Mouse (Mus musculus) stomach, postnatal 0 days (tissue): ENCODE results near the gene Atg14. TPM values are rescaled to one million over a fixed set of nuclear protein-coding genes. Genes with fewer than 3 reads are reported as not detected.
A peak's percentile ranks its signal among the peaks of the same experiment; 100 is the strongest.

Experiments
- ATAC-seq: fragments of 200-750 bp; cut with Nextera tagmentation; 2 replicates; pipeline ENCODE4 v1.8.0; 2017; ENCODE audit not compliant: low FRiP score, low TSS enrichment
- DNase-seq: peaks from one replicate; pipeline ENCODE4 v3.0.0-alpha.2; 2016; ENCODE audit warnings: low spot score
- H3K27ac ChIP-seq: fragments of 300-500 bp; sonication (generic); replicated peaks from 2 replicates; pipeline ENCODE4 v1.5.1; 2014; ENCODE audit warnings: mild to moderate bottlenecking, control low read depth
- H3K27me3 ChIP-seq: fragments of 300-500 bp; sonication (generic); 2 replicates; pipeline ENCODE4 v1.6.1; 2014; ENCODE audit warnings: low read length; ENCODE audit not compliant: control insufficient read depth, insufficient read depth
- H3K36me3 ChIP-seq: fragments of 300-500 bp; sonication (generic); 2 replicates; pipeline ENCODE4 v1.6.1; 2014; ENCODE audit warnings: low read length, mixed read lengths; ENCODE audit not compliant: control insufficient read depth, insufficient read depth
- H3K4me1 ChIP-seq: fragments of 300-500 bp; sonication (generic); replicated peaks from 2 replicates; pipeline ENCODE4 v1.6.1; 2014; ENCODE audit warnings: antibody characterized with exemption; ENCODE audit not compliant: control insufficient read depth, insufficient read depth
- H3K4me2 ChIP-seq: fragments of 300-500 bp; sonication (generic); replicated peaks from 2 replicates; pipeline ENCODE4 v1.6.1; 2014; ENCODE audit warnings: low read depth, mild to moderate bottlenecking, control low read depth, moderate library complexity
- H3K4me3 ChIP-seq: fragments of 300-500 bp; sonication (generic); 2 replicates; pipeline ENCODE4 v1.5.1; 2014; ENCODE audit warnings: low read depth, low read length, control low read depth
- H3K9ac ChIP-seq: fragments of 300-500 bp; sonication (generic); 2 replicates; pipeline ENCODE4 v1.6.1; 2014; ENCODE audit warnings: mild to moderate bottlenecking, low read length, control low read depth, mixed read lengths
- H3K9me3 ChIP-seq: fragments of 300-500 bp; sonication (generic); 2 replicates; pipeline ENCODE4 v1.6.1; 2016; ENCODE audit warnings: low read length; ENCODE audit not compliant: control insufficient read depth
- CTCF ChIP-seq: IDR thresholded peaks from 2 replicates; pipeline ENCODE4 v1.5.1; 2016; ENCODE audit warnings: antibody characterized with exemption, low read depth, mild to moderate bottlenecking, moderate library complexity
- EP300 ChIP-seq: optimal IDR thresholded peaks from 2 replicates; pipeline ENCODE3; 2016; ENCODE audit warnings: antibody characterized with exemption
- whole genome bisulfite sequencing: fragments of 180-500 bp; shearing (Covaris S2); extraction: QIAGEN DNeasy Blood & Tissue Kit; methylation state at CpG from one replicate; pipeline ENCODE4 v1.1.7; 2014; 5-methylcytosine and 5-hydroxymethylcytosine counted together
- polyA plus RNA-seq: library from polyadenylated mRNA; unstranded; fragments of >200 nt; fragmentation: Nextera tagmentation; extraction: Ambion mirVana; gene quantifications from 2 replicates; pipeline ENCODE4 v1.2.1, GENCODE M21; 2015

Atg14 gene
- polyA plus RNA-seq, 1 experiment from 2014 or later: 6.9 TPM

GRCm38 (mm10) chr14:47515636-47516035 is 54.8 kb downstream of the Atg14 start:
- no peak for ATAC-seq
- peak overlapping the region; percentile 23; the same call in 1 of the 2 replicates for H3K4me2 ChIP-seq

DNA sequence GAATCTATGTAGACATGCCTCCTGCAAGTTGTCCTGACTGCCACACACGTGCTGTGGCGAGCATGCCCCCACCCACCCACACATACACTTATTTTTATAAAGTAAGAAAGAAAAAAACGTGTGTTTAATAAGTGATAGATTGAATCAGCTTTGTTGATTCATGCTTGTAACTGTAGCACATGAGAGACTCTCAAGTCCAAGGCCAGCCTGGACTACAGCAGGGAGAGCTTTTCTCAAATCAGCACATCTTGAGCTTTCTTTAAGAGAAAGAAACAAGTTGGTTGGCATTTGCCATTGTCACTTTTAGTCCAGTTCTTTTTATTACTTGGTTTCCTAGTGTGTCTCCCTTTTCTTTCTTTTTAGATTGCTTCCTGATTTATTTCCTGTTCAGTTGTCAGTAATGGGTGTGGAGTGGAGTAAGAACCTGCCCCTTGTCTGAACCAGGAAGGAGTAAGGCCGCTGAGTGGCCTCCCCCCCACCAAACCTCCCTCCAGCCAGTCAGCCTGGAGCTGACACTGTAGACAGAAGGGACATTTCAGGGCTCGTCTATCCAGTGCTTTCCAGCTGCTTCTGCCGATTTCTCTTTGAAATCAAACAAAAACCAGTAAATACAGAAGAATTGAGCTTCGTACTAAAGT is 55.5 kb downstream of the Atg14 start:
- Histone ChIP-seq H3K27ac (peak overlapping the region; percentile 84), H3K4me3 (no peak overlapping the region), H3K36me3 (no peaks in the 10 kb centered on the region), H3K9ac (no peak overlapping the region), H3K27me3 (no peaks in the 10 kb centered on the region), H3K4me2 (peak overlapping the region; percentile 23; the same call in 1 of the 2 replicates), H3K4me1 (no peaks in the 10 kb centered on the region), H3K9me3 (no peaks in the 10 kb centered on the region)
- ATAC-seq (peak; percentile 97), DNase-seq (peak; percentile 86)
- TF ChIP-seq CTCF: no peak
- no peak for TF ChIP-seq EP300
- 27% methylated on average over 7 of the region's 7 CpGs for WGBS

More at GRCm38 (mm10) chr14:47515636-47516035, 54.8 kb downstream of the Atg14 start:
- Histone ChIP-seq H3K9ac (no peak overlapping the region), H3K27me3 (no peaks in the 10 kb centered on the region), H3K36me3 (no peaks in the 10 kb centered on the region), H3K4me1 (no peaks in the 10 kb centered on the region), H3K9me3 (no peaks in the 10 kb centered on the region), H3K27ac (peak overlapping the region; percentile 84), H3K4me3 (no peak overlapping the region)
- no peak for DNase-seq
- WGBS: 81% methylated on average over 8 of the region's 8 CpGs
- TF ChIP-seq CTCF (peak; percentile 59), EP300 (no peak)

- Histone ChIP-seq H3K9ac (no peak overlapping the region), H3K4me1 (no peaks in the 10 kb centered on the region), H3K27ac (no peak overlapping the region), H3K4me3 (no peak overlapping the region), H3K4me2 (no peak overlapping the region), H3K36me3 (no peaks in the 10 kb centered on the region), H3K27me3 (no peaks in the 10 kb centered on the region), H3K9me3 (no peaks in the 10 kb centered on the region)
- DNase-seq (no peak), ATAC-seq (no peak)
- no peak for TF ChIP-seq CTCF
- no peak for TF ChIP-seq EP300
- WGBS: 87% methylated on average over 3 of the region's 3 CpGs
These were observed 56.8 kb downstream of the Atg14 start for GRCm38 (mm10) chr14:47513606-47514005.

- no peak overlapping the region for H3K9ac ChIP-seq
- no peak overlapping the region for H3K27ac ChIP-seq
- H3K9me3 ChIP-seq: no peaks in the 10 kb centered on the region
- no peak for TF ChIP-seq CTCF
- 61% methylated on average over 4 of the region's 4 CpGs for WGBS
- DNase-seq (no peak), ATAC-seq (no peak)
- H3K4me3 ChIP-seq: no peak overlapping the region
- H3K4me1 ChIP-seq: no peaks in the 10 kb centered on the region
- no peak overlapping the region for H3K4me2 ChIP-seq
- H3K27me3 ChIP-seq: no peaks in the 10 kb centered on the region
- no peaks in the 10 kb centered on the region for H3K36me3 ChIP-seq
These were observed 60.2 kb downstream of the Atg14 start for GRCm38 (mm10) chr14:47510244-47510643.

GRCm38 (mm10) chr14:47508035-47508434 is 62.4 kb downstream of the Atg14 start:
- no peaks in the 10 kb centered on the region for H3K36me3 ChIP-seq
- no peak overlapping the region for H3K4me3 ChIP-seq
- no peak overlapping the region for H3K27ac ChIP-seq
- H3K4me2 ChIP-seq: no peak overlapping the region
- TF ChIP-seq EP300 (no peak), CTCF (no peak)
- no peaks in the 10 kb centered on the region for H3K27me3 ChIP-seq
- DNase-seq: no peak
- H3K4me1 ChIP-seq: no peaks in the 10 kb centered on the region
- no peak for ATAC-seq
- no peaks in the 10 kb centered on the region for H3K9me3 ChIP-seq
- H3K9ac ChIP-seq: no peak overlapping the region

DNA sequence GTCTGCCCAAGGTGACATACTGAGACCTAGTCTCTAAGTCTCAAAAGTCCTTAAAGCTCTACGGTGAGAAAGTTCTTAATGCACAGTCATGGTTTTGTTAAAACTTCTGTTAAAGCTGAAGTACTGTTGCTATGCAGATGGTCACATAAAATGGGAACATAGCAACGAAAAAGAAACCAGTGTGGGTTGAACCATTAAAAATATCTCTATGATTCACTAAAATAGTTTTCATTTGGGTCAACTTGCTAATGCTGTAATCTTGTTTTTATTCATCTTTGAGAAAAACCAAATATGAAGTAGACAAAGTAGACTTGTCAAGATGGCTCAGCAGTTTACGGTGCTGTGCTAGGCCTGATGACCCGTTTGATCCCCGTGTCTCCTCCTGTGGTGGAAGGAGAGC is 63.8 kb downstream of the Atg14 start:
- Histone ChIP-seq H3K9ac (no peak overlapping the region), H3K9me3 (no peaks in the 10 kb centered on the region), H3K27me3 (no peaks in the 10 kb centered on the region), H3K4me3 (no peak overlapping the region), H3K4me1 (no peaks in the 10 kb centered on the region), H3K36me3 (no peaks in the 10 kb centered on the region), H3K27ac (no peak overlapping the region), H3K4me2 (no peak overlapping the region)
- ATAC-seq (no peak), DNase-seq (no peak)
- 90% methylated on average over 5 of the region's 5 CpGs for WGBS
- TF ChIP-seq CTCF (no peak), EP300 (no peak)
